Mouse (Mus musculus) midbrain, embryonic 10.5 days (tissue): ENCODE results near the gene Mlh1. TPM values are rescaled to one million over a fixed set of nuclear protein-coding genes. Genes with fewer than 3 reads are reported as not detected.

ENCODE experiments used
- DNase-seq: peaks from one replicate; pipeline ENCODE4 v3.0.0-alpha.2; 2017; ENCODE audit warnings: low spot score
- H3K27ac ChIP-seq: fragments of 300-500 bp; sonication (generic); replicated peaks from 2 replicates; pipeline ENCODE4 v1.5.1; 2016; ENCODE audit warnings: mild to moderate bottlenecking
- H3K27me3 ChIP-seq: fragments of 300-500 bp; sonication (generic); 2 replicates; pipeline ENCODE4 v1.6.1; 2016; ENCODE audit warnings: low read depth, mild to moderate bottlenecking; ENCODE audit not compliant: poor library complexity, severe bottlenecking
- H3K36me3 ChIP-seq: fragments of 300-500 bp; sonication (generic); 2 replicates; pipeline ENCODE4 v1.6.1; 2016; ENCODE audit warnings: mild to moderate bottlenecking, moderate library complexity
- H3K4me1 ChIP-seq: fragments of 300-500 bp; sonication (generic); 2 replicates; pipeline ENCODE4 v1.6.1; 2016
- H3K4me3 ChIP-seq: fragments of 300-500 bp; sonication (generic); 2 replicates; pipeline ENCODE4 v1.5.1; 2016; ENCODE audit warnings: mild to moderate bottlenecking, moderate library complexity
- H3K9me3 ChIP-seq: fragments of 300-500 bp; sonication (generic); replicated peaks from 2 replicates; pipeline ENCODE4 v1.6.1; 2016; ENCODE audit warnings: mild to moderate bottlenecking
- WGBS: fragments of 180-500 bp; shearing (Covaris S2); methylation state at CpG from one replicate; pipeline ENCODE4 v1.1.7; 2016; 5-methylcytosine and 5-hydroxymethylcytosine counted together
- polyA plus RNA-seq: library from polyadenylated mRNA; unstranded; fragments of >200 nt; fragmentation: Nextera tagmentation; extraction: Ambion mirVana; gene quantifications from 2 replicates; pipeline ENCODE4 v1.2.1, GENCODE M21; 2016

Mlh1 gene
- 51.9 and 54.3 TPM in 2 replicates for polyA plus RNA-seq

- H3K9me3 ChIP-seq = no peaks in the 10 kb centered on the region
- under 1% methylated on average over 64 of the region's 64 CpGs for WGBS
- H3K27me3 ChIP-seq = no peaks in the 10 kb centered on the region
- peaks cover 49% of the 10 kb centered on the region for H3K36me3 ChIP-seq
- H3K27ac ChIP-seq = peak within 1 kb of the TSS; percentile 97
- peak; percentile 98 for DNase-seq
- H3K4me1 ChIP-seq = peaks cover 51% of the 10 kb centered on the region
- peak within 1 kb of the TSS; percentile 92 for H3K4me3 ChIP-seq
These were observed at the start of gene Mlh1, which contains the start of gene Epm2aip1 for GRCm38 (mm10) chr9:111271434-111272160. Mlh1 (minus strand) TSS chr9:111271791. Epm2aip1 (plus strand) TSS chr9:111271929.

GRCm38 (mm10) chr9:111320912-111321311 is 49.3 kb upstream of the Mlh1 start:
- whole genome bisulfite sequencing = 89% methylated on average over 4 of the region's 4 CpGs
- H3K27ac ChIP-seq = no peak overlapping the region
- no peak for DNase-seq
- H3K27me3 ChIP-seq = no peaks in the 10 kb centered on the region
- no peaks in the 10 kb centered on the region for H3K36me3 ChIP-seq
- H3K4me3 ChIP-seq = no peak overlapping the region
- no peaks in the 10 kb centered on the region for H3K4me1 ChIP-seq
- no peaks in the 10 kb centered on the region for H3K9me3 ChIP-seq

GRCm38 (mm10) chr9:111314219-111314618 is 42.6 kb upstream of the Mlh1 start:
- WGBS = 47% methylated on average over 5 of the region's 5 CpGs
- H3K27me3 ChIP-seq = peaks cover 62% of the 10 kb centered on the region
- peak; percentile 34 for DNase-seq

GRCm38 (mm10) chr9:111313793-111314192 is 42.2 kb upstream of the Mlh1 start:
- H3K27me3 ChIP-seq = peaks cover 66% of the 10 kb centered on the region
- WGBS = 25% methylated on average over 5 of the region's 5 CpGs
- H3K27ac ChIP-seq = no peak overlapping the region
- no peak for DNase-seq
- no peak overlapping the region for H3K4me3 ChIP-seq
- H3K4me1 ChIP-seq = peaks cover 18% of the 10 kb centered on the region
- no peaks in the 10 kb centered on the region for H3K36me3 ChIP-seq
- peaks cover 16% of the 10 kb centered on the region for H3K9me3 ChIP-seq

More at GRCm38 (mm10) chr9:111314219-111314618, 42.6 kb upstream of the Mlh1 start:
- no peak overlapping the region for H3K4me3 ChIP-seq
- peaks cover 18% of the 10 kb centered on the region for H3K4me1 ChIP-seq
- no peaks in the 10 kb centered on the region for H3K36me3 ChIP-seq
- H3K27ac ChIP-seq = no peak overlapping the region
- peaks cover 16% of the 10 kb centered on the region for H3K9me3 ChIP-seq

- peaks cover 16% of the 10 kb centered on the region for H3K9me3 ChIP-seq
- peaks cover 18% of the 10 kb centered on the region for H3K4me1 ChIP-seq
- H3K27me3 ChIP-seq = peaks cover 68% of the 10 kb centered on the region
- DNase-seq = no peak
- H3K36me3 ChIP-seq = no peaks in the 10 kb centered on the region
- H3K4me3 ChIP-seq = no peak overlapping the region
- WGBS = 18% methylated on average over 6 of the region's 6 CpGs
- no peak overlapping the region for H3K27ac ChIP-seq
These were observed 41.7 kb upstream of the Mlh1 start for GRCm38 (mm10) chr9:111313299-111313698.

- Histone ChIP-seq H3K27ac (peak overlapping the region; percentile 42; the same call in 1 of the 2 replicates), H3K27me3 (peaks cover 68% of the 10 kb centered on the region), H3K4me3 (peak overlapping the region; percentile 63), H3K36me3 (no peaks in the 10 kb centered on the region), H3K4me1 (peaks cover 18% of the 10 kb centered on the region), H3K9me3 (peaks cover 16% of the 10 kb centered on the region)
- WGBS = under 1% methylated on average over 59 of the region's 59 CpGs
- DNase-seq = peak; percentile 45
These were observed 41.0 kb upstream of the Mlh1 start for GRCm38 (mm10) chr9:111312442-111313141.

- WGBS = 3% methylated on average over 85 of the region's 98 CpGs
- Histone ChIP-seq H3K4me3 (peak overlapping the region; percentile 63), H3K27me3 (peaks cover 68% of the 10 kb centered on the region), H3K36me3 (no peaks in the 10 kb centered on the region), H3K27ac (peak overlapping the region; percentile 42; the same call in 1 of the 2 replicates), H3K4me1 (peaks cover 18% of the 10 kb centered on the region), H3K9me3 (peaks cover 16% of the 10 kb centered on the region)
- DNase-seq = peak; percentile 30
These were observed 40.4 kb upstream of the Mlh1 start for GRCm38 (mm10) chr9:111311843-111312441.

- H3K27me3 ChIP-seq = peaks cover 68% of the 10 kb centered on the region
- DNase-seq = peak; percentile 44
These were observed 39.6 kb upstream of the Mlh1 start, which contains the start of gene Trank1 for GRCm38 (mm10) chr9:111311031-111311842. Trank1 (plus strand) TSS chr9:111311739.

GRCm38 (mm10) chr9:111306142-111306541 is 34.6 kb upstream of the Mlh1 start:
- DNase-seq = no peak
- no peak overlapping the region for H3K27ac ChIP-seq
- WGBS = 87% methylated on average over 7 of the region's 7 CpGs
- peaks cover 12% of the 10 kb centered on the region for H3K9me3 ChIP-seq
- peaks cover 25% of the 10 kb centered on the region for H3K27me3 ChIP-seq
- H3K36me3 ChIP-seq = no peaks in the 10 kb centered on the region
- H3K4me1 ChIP-seq = peaks cover 4% of the 10 kb centered on the region
- no peak overlapping the region for H3K4me3 ChIP-seq

More at GRCm38 (mm10) chr9:111311031-111311842, 39.6 kb upstream of the Mlh1 start, which contains the start of gene Trank1:
- Histone ChIP-seq H3K4me1 (peaks cover 18% of the 10 kb centered on the region), H3K4me3 (peak within 1 kb of the TSS; percentile 63), H3K36me3 (no peaks in the 10 kb centered on the region), H3K9me3 (peaks cover 16% of the 10 kb centered on the region), H3K27ac (peak within 1 kb of the TSS; percentile 42; the same call in 1 of the 2 replicates)
- WGBS = 10% methylated on average over 72 of the region's 72 CpGs

GRCm38 (mm10) chr9:111304036-111304435 is 32.4 kb upstream of the Mlh1 start:
- peaks cover 4% of the 10 kb centered on the region for H3K4me1 ChIP-seq
- WGBS = 93% methylated on average over 6 of the region's 6 CpGs
- H3K27me3 ChIP-seq = peaks cover 4% of the 10 kb centered on the region
- no peak overlapping the region for H3K27ac ChIP-seq
- H3K36me3 ChIP-seq = no peaks in the 10 kb centered on the region
- no peaks in the 10 kb centered on the region for H3K9me3 ChIP-seq
- DNase-seq = no peak
- H3K4me3 ChIP-seq = no peak overlapping the region

- Histone ChIP-seq H3K36me3 (no peaks in the 10 kb centered on the region), H3K4me3 (no peak overlapping the region), H3K9me3 (no peaks in the 10 kb centered on the region), H3K27ac (no peak overlapping the region), H3K27me3 (no peaks in the 10 kb centered on the region), H3K4me1 (peaks cover 4% of the 10 kb centered on the region)
- no peak for DNase-seq
- 70% methylated on average over 12 of the region's 12 CpGs for WGBS
These were observed 30.7 kb upstream of the Mlh1 start for GRCm38 (mm10) chr9:111302196-111302831.
